Mouse (Mus musculus): ENCODE measurements at regions not wholly inside any gene's neighbourhood (a gene's known extent, or its start where the extent isn't known, plus 50 kb on each side); places are given as distances from the start of the nearest gene placed in this dataset.

- DNase-seq (ENCODE audit: low read depth, low spot score), result no peak
Measured at GRCm38 (mm10) chr11:45643629-45644325, 208.1 kb upstream of the Clint1 start.

- DNase-seq (ENCODE audit: low read depth, low spot score), result no peak
Measured at GRCm38 (mm10) chr11:45645815-45646214, 206.0 kb upstream of the Clint1 start.

GRCm38 (mm10) chr11:45647888-45648287 lies 204.0 kb upstream of the Clint1 start:
- no peak for DNase-seq (ENCODE audit: low read depth, low spot score)

- DNase-seq (ENCODE audit: low read depth, low spot score), result no peak
Measured at GRCm38 (mm10) chr11:45656260-45656659, 195.6 kb upstream of the Clint1 start.

- no peak for DNase-seq (ENCODE audit: low read depth, low spot score)
Measured at GRCm38 (mm10) chr11:45670156-45670830, 181.6 kb upstream of the Clint1 start.

- DNase-seq (ENCODE audit: low read depth, low spot score), result peak; percentile 28
Measured at GRCm38 (mm10) chr11:45678666-45679292, 173.1 kb upstream of the Clint1 start.

- no peak for DNase-seq (ENCODE audit: low read depth, low spot score)
Measured at GRCm38 (mm10) chr11:45679293-45679673, 172.6 kb upstream of the Clint1 start.

GRCm38 (mm10) chr11:45685571-45685970 lies 166.3 kb upstream of the Clint1 start:
- no peak for DNase-seq (ENCODE audit: low read depth, low spot score)

- DNase-seq (ENCODE audit: low read depth, low spot score), result no peak
Measured at GRCm38 (mm10) chr11:45693206-45693605, 158.6 kb upstream of the Clint1 start.

- no peak for DNase-seq (ENCODE audit: low read depth, low spot score)
Measured at GRCm38 (mm10) chr11:45701506-45701905, 150.3 kb upstream of the Clint1 start.

GRCm38 (mm10) chr11:45702916-45703315 lies 148.9 kb upstream of the Clint1 start:
- no peak for DNase-seq (ENCODE audit: low read depth, low spot score)

- no peak for DNase-seq (ENCODE audit: low read depth, low spot score)
Measured at GRCm38 (mm10) chr11:45704411-45704810, 147.4 kb upstream of the Clint1 start.

- no peak for DNase-seq (ENCODE audit: low read depth, low spot score)
Measured at GRCm38 (mm10) chr11:45718630-45719029, 133.2 kb upstream of the Clint1 start.

GRCm38 (mm10) chr11:45719821-45720220 lies 132.0 kb upstream of the Clint1 start:
- DNase-seq (ENCODE audit: low read depth, low spot score), result no peak

GRCm38 (mm10) chr11:45736561-45736960 lies 115.3 kb upstream of the Clint1 start:
- no peak for DNase-seq (ENCODE audit: low read depth, low spot score)

- no peak for DNase-seq (ENCODE audit: low read depth, low spot score)
Measured at GRCm38 (mm10) chr11:45738331-45738730, 113.5 kb upstream of the Clint1 start.

GRCm38 (mm10) chr11:45745941-45746340 lies 105.9 kb upstream of the Clint1 start:
- DNase-seq (ENCODE audit: low read depth, low spot score), result no peak

- no peak for DNase-seq (ENCODE audit: low read depth, low spot score)
Measured at GRCm38 (mm10) chr11:45750249-45750648, 101.6 kb upstream of the Clint1 start.

- DNase-seq (ENCODE audit: low read depth, low spot score), result peak; percentile 12
Measured at GRCm38 (mm10) chr11:45752237-45752636, 99.6 kb upstream of the Clint1 start.

- no peak for DNase-seq (ENCODE audit: low read depth, low spot score)
Measured at GRCm38 (mm10) chr11:45752791-45753190, 99.1 kb upstream of the Clint1 start.

- no peak for DNase-seq (ENCODE audit: low read depth, low spot score)
Measured at GRCm38 (mm10) chr11:45767081-45767480, 84.8 kb upstream of the Clint1 start.

GRCm38 (mm10) chr11:45782435-45782834 lies 69.4 kb upstream of the Clint1 start:
- DNase-seq (ENCODE audit: low read depth, low spot score), result no peak

- no peak for DNase-seq (ENCODE audit: low read depth, low spot score)
Measured at GRCm38 (mm10) chr11:45785806-45786205, 66.0 kb upstream of the Clint1 start.

Measured in brain, embryonic 18.5 days (tissue).